Mouse (Mus musculus): Measurements from ENCODE around the gene Sco2.

Gene Sco2

DNA sequence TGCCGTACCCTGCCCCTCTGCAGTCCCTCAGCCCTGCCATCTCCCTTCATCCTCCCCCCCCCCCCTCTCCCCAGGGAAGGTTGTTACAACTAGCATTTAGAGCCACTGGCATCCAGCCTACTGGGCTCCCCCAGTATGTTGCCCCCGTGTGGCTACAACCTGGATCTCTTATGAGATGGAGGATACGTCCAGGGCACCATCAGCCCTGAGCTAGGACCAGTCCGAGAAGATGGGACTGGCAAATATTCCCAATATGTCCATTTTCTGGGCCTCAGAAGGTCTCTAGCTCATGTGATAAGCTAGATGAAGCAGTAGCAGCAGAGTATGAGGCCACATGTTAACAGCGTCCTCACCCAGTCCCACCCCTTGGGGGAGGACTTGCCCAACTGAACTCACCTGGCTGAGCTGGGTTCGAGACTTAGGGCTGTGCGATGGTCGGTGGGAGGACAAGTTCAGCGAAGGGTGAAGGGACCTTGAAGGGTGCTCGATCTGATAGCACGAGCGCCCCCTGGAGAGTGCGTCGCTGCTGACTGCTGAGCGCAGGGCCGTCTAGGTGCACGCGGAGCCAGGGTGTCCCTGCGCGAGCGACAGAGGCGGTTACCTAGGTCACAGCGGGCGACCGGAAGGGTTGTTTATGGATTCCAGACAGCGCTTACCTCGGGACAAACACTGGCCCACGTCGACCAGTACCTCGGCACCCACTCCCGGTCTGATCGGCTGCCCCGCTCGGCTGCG is 452 bp downstream of the Sco2 start:
- DNase-seq (ENCODE audit: low spot score in 2 of 2) = peak; percentile 83 to 93

DNA sequence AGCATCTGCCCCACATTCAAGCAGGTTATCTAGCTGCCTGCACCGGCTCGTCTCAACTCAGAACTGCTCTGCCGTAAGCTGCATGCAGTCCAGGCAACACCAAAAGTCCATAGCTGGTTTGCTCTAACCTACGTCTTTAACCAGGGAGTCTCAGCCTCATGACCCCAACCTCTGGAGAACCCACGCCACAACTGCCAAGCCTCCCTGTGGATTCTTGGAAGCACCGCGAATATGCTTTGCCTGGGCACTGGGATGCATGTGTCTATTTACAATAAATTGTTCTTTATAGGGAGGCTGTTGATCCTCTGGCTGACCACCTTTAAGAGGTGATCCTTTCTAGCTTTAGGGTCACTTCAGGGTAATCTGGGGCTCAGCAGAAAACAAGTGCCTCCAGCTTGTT is 1.1 kb downstream of the Sco2 start:
- DNase-seq (ENCODE audit: low spot score in 2 of 2) = no peak

DNA sequence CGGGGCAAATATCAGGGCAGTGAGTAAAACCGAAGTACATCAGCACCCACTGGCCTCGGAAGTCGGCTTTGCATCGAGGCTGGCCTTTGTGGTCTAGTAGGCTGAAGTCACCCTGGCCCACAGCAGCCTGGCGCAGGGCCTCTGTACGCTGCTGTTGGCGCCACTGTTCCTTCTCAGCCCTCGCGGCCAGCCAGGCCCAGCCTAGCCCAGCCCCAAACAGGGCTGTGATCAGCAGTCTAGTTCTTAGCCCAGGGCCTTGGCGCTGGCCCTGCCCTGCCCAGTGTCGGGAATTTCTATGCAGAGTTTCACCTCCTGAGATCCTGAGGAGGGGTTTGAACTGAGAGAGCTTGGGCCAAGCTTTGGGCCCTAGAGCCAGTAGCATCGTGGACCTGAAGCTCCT is 1.6 kb downstream of the Sco2 start:
- DNase-seq (ENCODE audit: low spot score in 2 of 2) = no peak

DNA sequence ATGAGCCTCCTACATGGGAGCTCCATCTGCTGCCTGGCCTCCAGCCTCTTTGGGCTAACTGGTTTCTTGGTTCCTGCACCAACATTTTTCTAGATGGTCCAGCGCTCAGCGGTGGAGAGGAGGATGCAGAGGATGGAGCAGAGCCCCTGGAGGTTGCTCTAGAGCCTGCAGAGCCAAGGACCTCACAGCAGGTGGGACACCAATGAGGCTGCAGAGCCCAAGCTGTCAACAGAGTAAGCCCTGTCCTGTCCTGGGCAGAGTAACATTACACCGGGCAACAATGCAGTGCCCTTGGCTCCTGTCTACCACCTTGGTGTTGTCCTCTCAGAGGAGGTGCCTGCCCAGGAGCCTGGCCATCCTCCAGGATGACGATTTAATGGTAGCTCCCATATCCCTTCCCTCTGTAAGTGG is 8.5 kb downstream of the Sco2 start:
- no peak for DNase-seq (ENCODE audit: low spot score in 2 of 2)

DNA sequence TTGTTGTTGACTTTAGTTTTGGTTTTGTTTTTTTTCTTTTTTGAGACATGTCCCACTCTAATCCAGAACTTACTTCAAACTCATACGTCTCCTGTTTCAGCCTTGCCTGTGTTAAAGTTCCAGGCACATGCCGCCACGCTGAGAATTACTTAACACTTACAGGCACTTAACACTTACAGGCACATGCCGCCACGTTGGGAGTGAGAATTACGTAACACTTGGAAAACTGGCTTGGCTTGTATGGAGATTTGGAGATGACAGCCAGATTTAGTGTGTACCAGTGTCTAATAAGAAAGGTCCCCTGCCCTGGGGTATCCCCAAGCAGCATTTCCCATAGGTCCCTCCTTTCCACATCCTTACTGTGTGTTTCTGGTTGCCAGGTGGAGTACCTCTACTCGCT is 10.6 kb downstream of the Sco2 start:
- DNase-seq (ENCODE audit: low spot score in 2 of 2) = no peak

DNA sequence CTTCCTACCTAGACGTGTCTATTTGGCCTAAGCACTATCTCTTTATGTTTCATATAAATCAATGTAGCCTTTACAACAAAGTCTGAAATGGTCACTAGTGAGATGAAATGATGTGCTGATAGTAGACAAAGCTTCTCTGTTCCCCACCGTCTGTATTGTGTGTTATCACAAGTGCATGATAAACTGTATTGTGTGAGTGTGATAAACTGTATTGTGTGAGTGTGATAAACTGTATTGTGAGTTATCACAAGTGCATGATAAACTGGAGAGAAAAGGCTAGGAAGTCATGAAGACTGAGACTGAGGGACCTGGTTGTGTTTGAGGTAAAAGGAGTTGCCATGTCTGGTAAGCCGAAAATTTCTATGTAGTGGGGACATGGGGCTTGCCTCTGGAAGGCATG is 14.9 kb downstream of the Sco2 start:
- DNase-seq (ENCODE audit: low spot score in 2 of 2) = no peak

DNA sequence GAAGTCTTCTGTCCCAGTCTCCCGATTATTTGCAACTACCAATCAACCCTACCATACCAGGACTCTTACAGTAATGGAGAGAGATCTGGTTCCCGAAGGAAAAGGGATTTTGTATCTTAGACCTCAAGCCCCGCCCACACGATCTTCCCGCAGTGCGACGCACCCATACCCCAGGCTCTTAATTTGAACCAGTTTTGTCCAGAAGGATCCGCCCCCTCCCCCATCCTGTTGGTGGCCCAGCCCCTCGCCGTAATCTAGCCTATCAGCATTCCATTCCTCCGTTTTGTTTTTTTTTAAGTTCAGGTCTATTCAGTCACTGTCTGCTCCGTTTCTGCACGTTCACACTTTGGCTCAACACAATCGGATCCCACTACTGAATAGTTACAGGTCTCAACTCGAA is 17.3 kb downstream of the Sco2 start:
- peak; percentile 73 to 78 for DNase-seq (ENCODE audit: low spot score in 2 of 2)

DNA sequence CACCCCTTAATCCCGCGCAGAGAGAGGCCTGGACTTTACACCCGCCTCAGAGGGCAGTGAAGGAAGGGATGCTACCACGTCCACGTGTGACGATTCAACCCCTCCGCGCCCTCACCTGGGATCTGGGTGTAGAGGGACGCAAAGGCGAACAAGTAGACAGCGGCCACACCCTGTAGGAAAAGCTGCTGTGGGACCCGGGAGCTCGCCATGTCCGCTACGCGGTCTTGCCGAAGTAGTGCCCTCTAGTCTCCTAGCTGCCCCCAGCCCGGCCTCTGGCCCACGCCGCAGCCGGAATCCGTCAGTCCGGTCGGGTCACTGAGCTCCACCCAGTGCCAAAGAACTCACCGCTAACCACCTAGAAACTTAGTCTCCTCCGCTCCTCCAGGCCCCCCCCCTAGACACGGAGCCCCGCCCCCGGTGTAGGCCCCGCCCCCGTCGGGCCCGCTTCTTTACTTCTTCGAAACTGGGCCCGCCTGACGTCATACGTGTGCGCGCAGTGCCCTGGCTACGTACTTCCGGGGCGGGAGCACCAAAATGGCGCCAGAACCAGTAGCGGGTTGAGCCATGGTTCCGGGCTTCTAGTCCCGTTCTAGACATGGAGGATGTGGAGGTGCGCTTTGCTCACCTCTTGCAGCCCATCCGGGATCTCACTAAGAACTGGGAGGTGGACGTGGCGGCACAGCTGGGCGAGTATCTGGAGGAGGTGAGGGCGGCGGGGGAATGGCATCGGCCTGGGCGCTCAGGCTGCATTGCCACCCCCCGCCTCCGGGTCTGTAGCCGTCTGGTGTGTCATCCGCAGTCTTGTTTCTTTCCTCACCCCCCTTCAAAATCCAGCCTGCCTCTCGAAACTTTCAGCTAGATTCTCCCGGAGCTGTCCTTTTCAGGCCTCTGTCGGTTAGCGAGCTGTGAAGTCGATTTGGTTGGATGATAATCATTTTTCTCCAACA is 18.1 kb downstream of the Sco2 start, which contains the start of the genes Lmf2 and Ncaph2:
TSS of gene Lmf2 (minus strand) at position 419 of the 947 bp plus-strand sequence.
TSS of gene Ncaph2 (plus strand) at position 479 of the 947 bp plus-strand sequence.
- peak; percentile 92 to 96 for DNase-seq (ENCODE audit: low spot score in 2 of 2)

DNA sequence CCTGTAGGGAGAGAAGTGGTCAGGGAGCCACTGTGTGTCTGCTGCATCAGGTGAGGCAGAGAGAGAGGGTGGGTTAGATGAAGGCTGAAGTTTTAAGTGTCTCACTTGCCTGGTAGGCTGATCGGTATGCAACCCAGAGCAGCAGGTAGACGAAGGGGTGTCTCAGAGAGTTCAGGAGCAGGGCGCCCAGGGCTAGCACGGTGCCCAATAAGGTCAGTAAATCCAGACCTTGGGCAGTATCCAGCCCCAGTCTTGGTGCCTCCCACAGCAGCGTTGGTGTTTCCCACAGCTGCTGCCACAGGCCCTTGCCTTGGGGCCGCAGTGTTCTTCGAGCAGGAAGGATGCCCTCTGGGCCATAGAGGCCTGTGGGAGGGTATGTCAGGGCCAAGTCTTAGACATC is 19.2 kb downstream of the Sco2 start:
- no peak for DNase-seq (ENCODE audit: low spot score in 2 of 2)

DNA sequence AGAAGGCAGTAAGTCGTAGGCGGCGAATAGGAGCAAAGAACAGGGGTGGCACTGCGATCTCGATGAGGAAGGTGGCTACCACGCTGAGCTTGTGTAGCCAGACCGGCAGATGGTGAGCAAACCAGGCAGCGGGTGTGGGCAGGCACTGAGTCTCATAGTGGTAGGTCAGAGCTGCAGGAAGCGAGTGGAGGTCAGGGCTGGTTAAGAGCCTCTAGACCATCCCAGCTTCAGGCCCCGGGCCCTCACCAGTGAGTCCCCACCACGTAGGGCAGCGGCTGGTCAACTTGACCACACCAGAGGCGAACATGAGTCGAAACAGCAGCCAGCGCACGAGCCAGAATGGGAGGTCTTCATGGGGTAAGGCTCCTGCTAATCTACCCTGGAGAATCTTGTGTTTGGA is 19.8 kb downstream of the Sco2 start:
- DNase-seq (ENCODE audit: low spot score in 2 of 2) = no peak

DNA sequence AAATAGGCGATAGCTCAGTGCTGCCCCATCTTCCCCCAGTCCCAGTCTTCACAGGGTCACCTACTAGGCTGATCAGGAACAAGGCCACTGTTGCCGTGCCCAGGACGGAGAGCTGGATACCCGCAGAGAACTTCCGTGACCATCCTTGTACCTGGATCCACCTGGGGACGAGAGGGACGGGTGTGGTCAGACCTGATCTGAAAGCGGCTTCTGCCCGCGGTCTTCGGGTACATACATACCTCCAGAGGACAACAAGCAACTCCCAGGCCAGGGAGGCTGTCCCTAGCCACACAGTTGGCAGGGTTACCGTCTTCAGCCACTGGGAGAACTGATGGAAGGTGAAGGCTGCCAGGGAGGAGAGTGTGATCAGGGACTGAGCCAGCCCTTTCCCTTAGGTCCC is 20.9 kb downstream of the Sco2 start:
- DNase-seq (ENCODE audit: low spot score in 2 of 2) = no peak

DNA sequence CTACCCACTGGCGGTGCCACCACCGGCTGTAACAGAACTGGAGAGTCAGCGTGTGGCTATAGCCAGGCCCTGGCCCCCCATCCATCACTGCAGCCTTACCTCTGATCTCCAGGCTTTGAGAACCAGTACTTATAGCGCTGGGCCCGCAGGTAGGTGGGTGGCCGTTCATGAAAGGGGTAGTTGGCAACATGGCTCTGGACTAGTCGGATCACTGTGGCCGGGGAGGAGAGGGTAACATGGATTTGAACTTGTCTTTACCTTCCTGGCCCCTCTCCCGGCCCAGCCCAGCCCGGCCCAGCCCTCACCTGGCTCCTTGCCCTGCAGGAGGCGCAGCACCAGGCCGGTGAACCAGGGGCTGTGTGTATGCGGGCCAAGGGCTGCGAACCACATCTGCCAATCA is 21.6 kb downstream of the Sco2 start:
- DNase-seq (ENCODE audit: low spot score in 2 of 2) = no peak

DNA sequence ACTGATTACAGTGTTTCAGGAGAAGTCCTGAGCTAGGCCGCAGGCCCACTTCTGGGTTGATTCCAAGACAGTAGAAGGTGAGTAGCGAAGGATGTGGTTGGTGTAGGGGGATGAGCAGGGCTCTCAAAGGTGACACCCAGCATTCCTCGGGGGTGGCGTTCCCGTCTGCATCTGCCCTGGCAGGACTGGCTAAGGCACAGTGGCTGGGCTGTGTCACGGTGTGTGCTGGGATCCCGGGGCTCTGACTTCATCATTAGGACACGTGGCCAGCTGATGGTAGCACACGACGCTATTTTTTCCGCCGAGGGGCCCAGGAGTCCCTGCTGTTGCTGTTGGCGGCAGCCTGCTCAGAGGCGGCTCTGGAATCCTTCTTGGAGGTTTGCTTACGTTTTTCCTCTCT is 22.3 kb downstream of the Sco2 start:
- no peak for DNase-seq (ENCODE audit: low spot score in 2 of 2)

DNA sequence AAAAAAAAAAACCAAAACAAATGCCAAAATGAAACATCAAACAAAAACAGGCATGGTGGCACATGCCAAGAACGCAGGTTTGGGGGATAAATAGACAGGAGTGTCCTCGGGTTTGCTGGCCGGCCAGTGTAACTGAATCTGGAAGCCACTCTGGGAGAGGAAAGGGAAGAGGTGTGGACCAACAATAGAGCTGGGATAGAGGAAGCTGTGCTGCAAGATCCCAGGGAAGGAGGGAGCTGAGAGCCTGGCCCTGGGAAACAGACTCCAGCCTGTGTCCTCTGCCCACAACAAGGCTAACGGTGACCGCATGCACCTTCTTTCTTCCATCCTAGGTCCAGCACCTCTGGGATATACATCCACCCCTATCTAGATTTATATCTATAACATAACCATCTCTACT is 23.2 kb downstream of the Sco2 start:
- no peak for DNase-seq (ENCODE audit: low spot score in 2 of 2)

DNA sequence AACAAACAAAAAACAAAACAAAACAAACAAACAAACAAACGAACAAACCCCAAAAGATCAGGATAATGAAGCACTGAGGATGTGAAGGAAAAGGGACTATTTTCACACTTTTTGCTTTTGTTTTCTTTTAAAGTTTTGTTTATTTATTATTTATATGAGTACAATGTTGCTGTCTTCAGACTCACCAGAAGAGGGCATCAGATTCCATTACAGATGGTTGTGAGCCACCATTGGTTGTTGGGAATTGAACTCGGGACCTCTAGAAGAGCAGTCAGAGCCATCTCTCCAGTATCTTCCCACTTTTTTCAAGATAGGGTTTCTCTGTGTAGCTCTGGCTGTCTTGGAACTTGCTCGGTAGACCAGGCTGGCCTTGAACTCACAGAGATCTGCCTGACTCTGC is 30.3 kb downstream of the Sco2 start:
- DNase-seq (ENCODE audit: low spot score in 2 of 2) = no peak

DNA sequence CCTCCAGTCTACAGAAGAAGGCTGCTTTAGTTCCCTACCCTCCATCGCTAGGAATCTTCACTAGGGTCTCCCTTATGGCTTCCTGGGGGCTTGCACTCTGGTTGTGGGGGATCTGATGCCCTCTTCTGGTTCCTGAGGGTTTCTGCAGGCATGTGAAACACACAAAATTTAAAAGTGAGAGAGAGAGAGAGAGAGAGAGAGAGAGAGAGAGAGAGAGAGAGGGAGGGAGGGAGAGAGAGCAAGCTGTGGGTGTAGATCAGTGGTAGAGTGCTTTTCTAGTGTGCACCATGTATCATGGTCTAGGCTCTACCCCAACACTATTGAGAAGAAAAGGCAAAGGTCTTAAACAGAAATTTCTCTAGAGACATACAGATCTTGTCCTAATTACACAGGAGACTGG is 32.0 kb downstream of the Sco2 start:
- no peak for DNase-seq (ENCODE audit: low spot score in 2 of 2)

DNA sequence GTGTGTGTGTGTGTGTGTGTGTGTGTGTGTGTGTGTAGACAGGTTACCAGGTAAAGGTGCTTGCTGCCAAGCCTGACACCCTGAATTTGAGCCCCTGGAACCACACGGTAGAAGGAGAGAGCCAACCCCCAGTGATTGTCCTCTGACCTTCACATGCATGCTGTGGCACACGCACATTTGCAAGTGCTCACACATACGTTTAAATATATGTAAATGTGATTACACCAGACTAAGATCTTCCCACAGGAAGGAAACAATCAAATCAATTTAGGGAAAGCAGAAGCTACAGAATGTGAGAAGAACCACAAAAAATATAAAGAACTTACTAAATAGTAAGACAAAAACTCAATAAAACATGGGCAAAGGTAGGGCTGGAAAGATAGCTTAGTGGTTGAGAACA is 33.5 kb downstream of the Sco2 start:
- DNase-seq (ENCODE audit: low spot score in 2 of 2) = no peak

DNA sequence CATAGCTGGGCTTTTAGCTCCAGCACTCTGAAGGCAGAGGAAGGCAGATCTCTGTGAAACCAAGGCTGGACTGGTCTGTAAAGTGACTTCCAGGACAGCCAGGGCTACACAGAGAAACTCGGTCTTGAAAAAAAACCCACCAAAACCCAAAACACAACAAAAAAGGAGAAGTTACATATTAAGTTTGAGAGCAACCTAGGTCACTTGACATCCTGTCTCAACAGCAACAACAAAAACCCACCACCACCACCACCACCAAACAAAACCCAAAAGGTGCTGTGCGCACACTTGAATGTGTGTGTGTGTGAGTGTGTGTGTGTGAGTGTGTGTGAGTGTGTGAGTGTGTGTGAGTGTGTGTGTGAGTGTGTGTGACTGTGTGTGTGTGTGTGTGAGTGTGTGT is 34.0 kb downstream of the Sco2 start:
- DNase-seq (ENCODE audit: low spot score in 2 of 2) = no peak

DNA sequence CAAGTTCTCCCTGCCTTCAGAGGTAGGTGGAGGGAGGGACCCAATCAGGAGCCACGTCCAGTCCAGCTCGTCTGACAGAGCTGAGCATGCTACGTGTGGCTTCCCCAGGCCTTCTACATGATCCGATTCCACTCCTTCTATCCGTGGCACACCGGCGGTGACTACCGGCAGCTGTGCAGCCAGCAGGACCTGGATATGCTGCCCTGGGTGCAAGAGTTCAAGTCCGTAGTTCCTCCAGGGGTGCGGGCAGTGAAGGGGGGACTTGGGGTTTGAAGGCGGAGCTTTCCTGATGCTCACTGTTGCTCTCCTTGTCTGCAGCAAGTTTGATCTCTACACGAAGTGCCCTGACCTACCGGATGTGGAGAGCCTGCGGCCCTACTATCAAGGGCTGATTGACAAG is 37.2 kb downstream of the Sco2 start:
- DNase-seq (ENCODE audit: low spot score in 2 of 2) = no peak

DNA sequence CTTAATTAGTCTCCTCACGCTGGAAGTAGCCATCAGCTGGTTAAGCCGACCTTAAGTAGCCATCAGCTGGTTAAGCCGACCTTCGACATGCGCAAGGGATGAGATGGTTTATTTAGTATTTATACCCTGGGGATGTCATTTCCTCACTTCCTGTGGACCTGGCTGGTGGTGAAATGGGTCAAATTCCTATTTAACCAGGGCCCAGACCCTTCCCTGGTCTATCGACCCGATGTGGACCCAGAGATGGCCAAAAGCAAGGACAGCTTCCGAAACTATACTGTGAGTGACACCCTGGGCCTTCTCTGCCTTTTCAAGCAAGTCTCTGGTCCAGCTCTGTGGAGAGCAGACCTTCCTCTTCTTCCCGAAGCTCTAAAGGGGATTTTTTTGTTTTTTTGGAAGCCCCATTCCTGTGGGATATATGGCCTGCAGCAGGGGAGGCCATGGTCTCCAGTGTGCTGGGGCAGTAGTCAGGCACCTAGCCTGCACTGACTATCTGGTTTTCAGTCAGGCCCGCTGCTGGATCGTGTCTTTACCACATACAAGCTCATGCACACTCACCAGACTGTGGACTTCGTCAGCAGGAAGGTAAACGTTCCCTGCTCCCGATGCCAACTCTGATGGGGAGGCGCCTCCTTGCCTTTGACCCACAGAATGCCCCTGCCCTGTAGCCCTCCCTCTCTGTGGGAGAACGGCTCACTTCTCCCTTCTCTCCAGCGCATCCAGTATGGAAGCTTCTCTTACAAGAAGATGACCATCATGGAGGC is 38.7 kb downstream of the Sco2 start:
- DNase-seq (ENCODE audit: low spot score in 2 of 2) = no peak

DNA sequence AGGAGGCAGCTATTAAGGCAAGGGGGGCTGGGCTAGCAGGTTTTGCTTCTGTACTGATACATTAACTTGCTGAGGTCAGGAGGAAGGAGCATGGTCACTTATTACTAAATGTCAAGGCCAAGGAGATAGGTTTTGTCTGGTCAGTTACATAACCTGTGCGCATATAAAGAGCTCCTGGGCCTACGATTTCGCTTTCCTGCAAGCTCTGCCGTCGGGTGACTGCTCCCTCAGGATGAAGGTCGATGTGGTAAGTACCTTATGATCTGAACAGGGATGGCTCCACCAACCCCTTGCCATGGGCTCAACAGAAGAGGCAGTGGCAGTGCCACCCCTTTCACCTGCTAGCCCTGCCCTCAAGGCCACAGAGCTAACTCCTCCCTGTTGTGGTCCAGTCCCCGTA is 39.4 kb downstream of the Sco2 start, which contains the start of gene Miox:
TSS of gene Miox (plus strand) at position 128 of the 400 bp plus-strand sequence.
- DNase-seq (ENCODE audit: low spot score in 2 of 2) = no peak

DNA sequence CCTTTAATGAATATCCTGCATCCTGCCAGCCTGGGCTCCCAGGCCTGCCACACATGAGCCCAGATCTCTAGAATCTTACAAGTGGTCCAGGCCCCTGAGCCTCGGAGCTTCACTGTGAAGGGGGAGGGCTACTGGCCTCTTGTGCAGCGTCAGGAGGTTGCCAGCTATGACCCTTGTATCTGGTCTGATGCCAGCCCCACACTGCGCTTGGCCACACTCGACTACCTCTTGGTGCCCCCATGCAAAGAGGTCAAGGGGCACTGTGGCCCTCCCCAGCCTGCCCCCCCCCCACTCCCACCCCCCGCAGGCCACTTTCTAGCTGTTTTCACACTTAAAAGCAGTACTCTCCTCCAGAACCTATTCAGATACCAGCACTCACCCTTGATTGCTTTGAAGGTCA is 47.2 kb downstream of the Sco2 start:
- no peak for DNase-seq (ENCODE audit: low spot score in 2 of 2)
